8 mouse cellular contexts compared by ENCODE assay signal in the genomic region with DNA sequence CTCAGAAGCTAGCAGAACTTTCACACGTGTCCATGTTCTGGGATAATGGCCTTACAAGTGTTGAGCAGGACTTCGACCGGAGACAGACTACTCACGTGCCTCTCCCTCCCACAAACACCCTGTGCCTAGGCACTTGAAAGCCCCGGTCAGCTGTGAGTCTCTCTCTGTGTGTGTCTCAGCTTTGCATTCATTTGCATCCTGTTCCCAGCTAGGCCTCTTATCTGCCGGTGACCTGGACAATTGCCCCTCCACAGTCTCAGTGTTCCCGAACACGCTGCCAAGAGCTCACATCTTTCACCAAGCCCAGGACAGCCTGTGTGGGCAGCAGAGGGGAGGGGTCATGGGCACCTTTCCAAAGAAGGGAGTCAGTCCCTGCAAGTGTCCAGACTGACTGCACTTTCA. TPM values are rescaled to one million over a fixed set of nuclear protein-coding genes. Genes with fewer than 3 reads are reported as not detected.
DNase-seq lines count a peak whose midpoint lies in the region; ATAC-seq and TF ChIP-seq lines count a peak whose summit lies in the region.
"Had no signal": no experiment of that assay in that cellular context is flagged by ENCODE, and none has a peak within 500 bp of the region (broad histone marks: within the 10 kb centered on the region; RNA-seq: fewer than 3 reads in every experiment).

No protein-coding gene starts in this region.

- no peak for TF ChIP-seq POLR2A in ES-Bruce4 (IDR thresholded peaks at IDR 0.05; ENCODE audit: insufficient read depth, low read length)

- no peak overlapping the region; the same call in none of the 2 replicates for H3K4me3 ChIP-seq in ES-Bruce4 (ENCODE audit: low read depth, low read length)
- H3K4me3 ChIP-seq in heart, embryonic 15.5 days, result peak overlapping the region; percentile 66
- H3K4me3 ChIP-seq in midbrain, embryonic 16.5 days (ENCODE audit: low read depth, low read length), result no peak overlapping the region

- TF ChIP-seq EP300 in ES-Bruce4 (IDR thresholded peaks at IDR 0.05; ENCODE audit: insufficient read depth, low read depth, low read length), result no peak

- H3K4me2 ChIP-seq in heart, embryonic 15.5 days, result peak overlapping the region; percentile 92
- H3K4me2 ChIP-seq in midbrain, embryonic 16.5 days (ENCODE audit: low read length), result no peak overlapping the region

- WGBS in heart, embryonic 15.5 days, result 3% methylated on average over 8 of the region's 8 CpGs
- 6% methylated on average over 8 of the region's 8 CpGs for whole genome bisulfite sequencing in midbrain, embryonic 16.5 days

- DNase-seq in adrenal gland, adult 8-10 months, result peak; percentile 59
- peak; percentile 86 for DNase-seq in kidney, postnatal 14 days
- DNase-seq in natural killer cell, adult 2 months (ENCODE audit: low spot score in 2 of 2), result no peak

- ATAC-seq in heart, embryonic 15.5 days (replicated peaks; ENCODE audit: insufficient number of reproducible peaks, insufficient read depth, low FRiP score, low read depth), result peak; percentile 47
- ATAC-seq in midbrain, embryonic 16.5 days, result 0 out of 2 replicates have a peak, but pooled peaks have one; percentile 5
- no peak for ATAC-seq in megakaryocyte progenitor cell, adult 5-6 weeks (replicated peaks; ENCODE audit: poor library complexity)

- H3K36me3 ChIP-seq in ES-Bruce4 (ENCODE audit: control insufficient read depth, insufficient read depth, low read length, poor library complexity, severe bottlenecking), result no peaks in the 10 kb centered on the region
- no peaks in the 10 kb centered on the region for H3K36me3 ChIP-seq in heart, embryonic 15.5 days
- no peaks in the 10 kb centered on the region for H3K36me3 ChIP-seq in midbrain, embryonic 16.5 days (ENCODE audit: control insufficient read depth, insufficient read depth, low read length)

- peak overlapping the region; percentile 98 for H3K27ac ChIP-seq in ES-Bruce4 (ENCODE audit: insufficient read depth, low read length)
- H3K27ac ChIP-seq in heart, embryonic 15.5 days, result peak overlapping the region; percentile 78
- no peak overlapping the region for H3K27ac ChIP-seq in midbrain, embryonic 16.5 days (ENCODE audit: low read length)

- no peaks in the 10 kb centered on the region for H3K9me3 ChIP-seq in ES-Bruce4 (replicated peaks; ENCODE audit: control insufficient read depth, insufficient read depth, low read length, poor library complexity, severe bottlenecking)
- no peaks in the 10 kb centered on the region for H3K9me3 ChIP-seq in heart, embryonic 15.5 days (replicated peaks)
- H3K9me3 ChIP-seq in midbrain, embryonic 16.5 days (replicated peaks; ENCODE audit: control insufficient read depth, low read length, poor library complexity, severe bottlenecking), result no peaks in the 10 kb centered on the region

- peaks cover 19% of the 10 kb centered on the region for H3K4me1 ChIP-seq in ES-Bruce4 (ENCODE audit: control insufficient read depth, insufficient read depth, low read length)
- peaks cover 53% of the 10 kb centered on the region for H3K4me1 ChIP-seq in heart, embryonic 15.5 days (replicated peaks)
- H3K4me1 ChIP-seq in midbrain, embryonic 16.5 days (ENCODE audit: control insufficient read depth, insufficient read depth, low read length), result peaks cover 15% of the 10 kb centered on the region

- no peak for TF ChIP-seq CTCF in ES-Bruce4 (IDR thresholded peaks at IDR 0.05; ENCODE audit: low read depth, low read length)

- H3K27me3 ChIP-seq in ES-Bruce4 (ENCODE audit: control insufficient read depth, insufficient read depth, low read length, poor library complexity, severe bottlenecking), result no peaks in the 10 kb centered on the region
- peaks cover 19% of the 10 kb centered on the region for H3K27me3 ChIP-seq in heart, embryonic 15.5 days
- peaks cover 31% of the 10 kb centered on the region for H3K27me3 ChIP-seq in midbrain, embryonic 16.5 days (ENCODE audit: control insufficient read depth, insufficient read depth, low read depth, low read length)

- no peak overlapping the region for H3K9ac ChIP-seq in ES-Bruce4 (ENCODE audit: low read depth, poor library complexity, severe bottlenecking)
- H3K9ac ChIP-seq in heart, embryonic 15.5 days, result no peak overlapping the region
- H3K9ac ChIP-seq in midbrain, embryonic 16.5 days (ENCODE audit: low read depth, low read length), result no peak overlapping the region

RNA-seq across cellular contexts. Expression of gene Card10, which starts 0.7 kb away (rescaled TPM):
- 19.6 and 21.5 TPM in 2 replicates for polyA plus RNA-seq in ES-Bruce4 (2011; ENCODE audit: insufficient read depth, insufficient read length, low read depth, missing spikeins)
- 10 to 100 TPM in 1 of 4 experiments, 1 to 10 TPM in 3; 6.6 to 10.0 (median 8.1) TPM for total RNA-seq in adrenal gland, adult 8-10 months (2022)
- 5.7 and 7.6 TPM in 2 replicates for polyA plus RNA-seq in heart, embryonic 15.5 days (2015; fragmentation: Nextera tagmentation; extraction: Ambion mirVana)
- 1.8 and 2.2 TPM in 2 replicates for polyA plus RNA-seq in midbrain, embryonic 16.5 days (2015; fragmentation: Nextera tagmentation; extraction: Ambion mirVana)
- 0.20 and 0.78 TPM in 2 replicates for total RNA-seq in megakaryocyte progenitor cell, adult 5-6 weeks (2015)
- 0.12 and 0.14 TPM in 2 replicates for total RNA-seq in megakaryocyte progenitor cell, adult 5-6 weeks (2017)

RNA-seq across cellular contexts. Expression of gene Mfng, which starts 30.2 kb away (rescaled TPM):
- 4.4 and 5.2 TPM in 2 replicates for polyA plus RNA-seq in ES-Bruce4 (2011; ENCODE audit: insufficient read depth, insufficient read length, low read depth, missing spikeins)
- 10 to 100 TPM; 12.3 to 25.8 (median 20.7) TPM for total RNA-seq in adrenal gland, adult 8-10 months (2022)
- 13.6 and 21.0 TPM in 2 replicates for polyA plus RNA-seq in heart, embryonic 15.5 days (2015; fragmentation: Nextera tagmentation; extraction: Ambion mirVana)
- 13.5 and 19.7 TPM in 2 replicates for polyA plus RNA-seq in midbrain, embryonic 16.5 days (2015; fragmentation: Nextera tagmentation; extraction: Ambion mirVana)
- 13.3 and 13.6 TPM in 2 replicates for total RNA-seq in megakaryocyte progenitor cell, adult 5-6 weeks (2015)
- total RNA-seq in megakaryocyte progenitor cell, adult 5-6 weeks (2017), result 10.0 and 10.5 TPM in 2 replicates

RNA-seq across cellular contexts. Expression of gene Cdc42ep1, which starts 38.9 kb away (rescaled TPM):
- 9.2 and 10.5 TPM in 2 replicates for polyA plus RNA-seq in ES-Bruce4 (2011; ENCODE audit: insufficient read depth, insufficient read length, low read depth, missing spikeins)
- total RNA-seq in adrenal gland, adult 8-10 months (2022), result 10 to 100 TPM; 41.2 to 85.0 (median 65.8) TPM
- polyA plus RNA-seq in heart, embryonic 15.5 days (2015; fragmentation: Nextera tagmentation; extraction: Ambion mirVana), result 32.0 and 40.4 TPM in 2 replicates
- polyA plus RNA-seq in midbrain, embryonic 16.5 days (2015; fragmentation: Nextera tagmentation; extraction: Ambion mirVana), result 11.4 and 13.6 TPM in 2 replicates
- total RNA-seq in megakaryocyte progenitor cell, adult 5-6 weeks (2015), result not detected in 2 replicates
- total RNA-seq in megakaryocyte progenitor cell, adult 5-6 weeks (2017), result not detected in 2 replicates

RNA-seq across cellular contexts. Expression of gene Lgals2, which starts 51.8 kb away (rescaled TPM):
- polyA plus RNA-seq in ES-Bruce4 (2011; ENCODE audit: insufficient read depth, insufficient read length, low read depth, missing spikeins), result 2.4 TPM in 1 of 2 replicates, not detected in the other
- not detected for total RNA-seq in adrenal gland, adult 8-10 months (2022)
- polyA plus RNA-seq in heart, embryonic 15.5 days (2015; fragmentation: Nextera tagmentation; extraction: Ambion mirVana), result 0.43 and 0.45 TPM in 2 replicates
- not detected in 2 replicates for polyA plus RNA-seq in midbrain, embryonic 16.5 days (2015; fragmentation: Nextera tagmentation; extraction: Ambion mirVana)
- total RNA-seq in megakaryocyte progenitor cell, adult 5-6 weeks (2015), result not detected in 2 replicates
- total RNA-seq in megakaryocyte progenitor cell, adult 5-6 weeks (2017), result not detected in 2 replicates
- polyA plus RNA-seq: neural tube, embryonic 14.5 days had no signal

Comparison
In these comparisons a context has a peak if more than half of its experiments do, and no peak if none do; other contexts are left out.
1. DNase-seq: peak in adrenal gland, adult 8-10 months (single experiment) and kidney, postnatal 14 days (single experiment); none in natural killer cell, adult 2 months (0 of 2).